Mouse (Mus musculus) activated CD4-positive, CD25-positive, alpha-beta regulatory T cell, adult 4 months (primary cell): Measurements from ENCODE around the gene Ptprg. TPM values are rescaled to one million over a fixed set of nuclear protein-coding genes. Genes with fewer than 3 reads are reported as not detected.

Experiments
- ATAC-seq: one replicate; pipeline ENCODE4 v1.8.0; 2017
- polyA plus RNA-seq, 2 experiments: library from polyadenylated mRNA; unstranded; fragments of 100-300 nt; shearing (Covaris generic); gene quantifications; one replicate each; pipeline ENCODE4 v1.2.1; 2017

The Ptprg gene
- polyA plus RNA-seq, 2 experiments from 2014 or later = not detected

- no peak for ATAC-seq
Observed at GRCm38 (mm10) chr14:11620314-11620713, 67.0 kb downstream of the Ptprg start.

GRCm38 (mm10) chr14:11620962-11621568 lies 67.7 kb downstream of the Ptprg start:
- no peak for ATAC-seq

- ATAC-seq = no peak
Observed at GRCm38 (mm10) chr14:11623576-11623975, 70.2 kb downstream of the Ptprg start.

DNA sequence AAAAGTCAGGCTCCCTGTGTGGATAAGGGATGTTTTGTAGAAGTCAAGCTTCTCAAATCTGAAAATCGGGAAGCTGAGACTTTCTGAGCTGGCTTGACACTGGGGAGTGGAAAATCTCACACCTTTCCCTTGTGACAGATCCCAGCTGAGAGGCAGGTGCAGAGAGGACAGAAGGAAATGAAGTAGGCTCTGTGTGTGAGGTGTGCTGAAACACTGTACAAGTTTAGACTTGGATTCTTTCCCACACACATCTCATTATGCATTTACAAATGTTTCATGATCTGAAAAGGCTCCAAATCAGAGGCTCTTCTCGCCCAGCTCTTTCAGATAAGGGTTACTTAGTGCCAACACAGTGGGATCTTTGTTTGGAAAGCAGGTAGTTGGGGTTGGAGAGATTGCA lies 77.4 kb downstream of the Ptprg start:
- no peak for ATAC-seq

- no peak for ATAC-seq
Observed at GRCm38 (mm10) chr14:11631505-11631904, 78.2 kb downstream of the Ptprg start.

DNA sequence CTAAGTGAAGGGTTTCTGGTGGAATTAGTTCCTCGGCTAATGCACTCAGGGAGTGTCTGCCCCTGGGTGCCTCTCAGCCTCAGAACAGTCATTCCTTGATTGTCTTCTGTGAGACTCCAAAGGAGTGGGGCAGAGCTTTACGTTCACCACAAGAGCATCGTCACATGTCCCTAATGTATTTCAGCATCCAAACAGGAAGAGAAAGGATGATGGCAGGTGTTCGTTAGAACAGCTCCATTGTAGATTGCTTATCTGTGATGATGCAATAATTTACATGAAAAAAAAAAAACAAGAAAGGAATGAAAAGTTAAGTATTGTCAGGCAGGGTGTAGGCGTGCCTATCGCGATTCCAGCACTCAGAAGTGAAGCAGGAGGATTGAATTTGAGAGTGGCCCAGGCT lies 84.3 kb downstream of the Ptprg start:
- no peak for ATAC-seq

DNA sequence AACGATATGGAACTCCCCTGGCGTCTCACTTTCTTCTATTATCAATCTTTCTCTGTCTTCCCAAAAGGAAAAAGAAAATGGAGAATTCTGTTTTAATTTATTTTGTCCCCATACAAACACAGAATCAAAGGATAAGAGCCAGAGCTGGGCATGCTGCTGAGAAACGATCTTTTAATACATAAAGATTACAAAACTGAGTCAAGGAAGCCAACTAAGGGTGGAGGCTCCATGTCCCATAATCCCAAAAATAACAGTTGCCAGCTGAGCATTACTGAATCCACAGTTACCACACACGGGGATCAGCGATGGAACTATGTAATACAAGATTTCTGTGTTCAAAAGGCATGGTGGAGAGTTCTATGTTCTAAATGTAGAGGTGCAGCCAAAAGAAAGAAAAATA lies 86.0 kb downstream of the Ptprg start:
- ATAC-seq = no peak

DNA sequence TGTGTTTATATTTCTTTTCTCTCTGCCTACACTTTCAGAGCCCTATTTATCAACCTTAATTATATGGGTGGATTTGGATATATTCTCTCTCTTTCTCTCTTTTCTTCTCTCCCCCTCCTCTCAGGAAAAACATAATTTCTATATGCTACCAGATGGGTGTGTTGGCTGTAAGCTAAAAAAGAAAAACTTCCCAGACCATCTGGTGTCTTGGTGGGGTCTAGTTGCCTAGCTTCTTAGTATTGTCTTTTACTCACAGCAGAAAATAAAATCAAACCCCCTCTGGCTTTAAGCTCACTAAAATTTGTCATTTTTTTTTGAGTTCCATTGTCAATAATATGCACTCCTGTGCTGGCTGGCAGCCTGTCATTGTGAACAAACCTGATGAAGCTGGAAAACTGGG lies 87.0 kb downstream of the Ptprg start:
- ATAC-seq = no peak

- ATAC-seq = no peak
Observed at GRCm38 (mm10) chr14:11640996-11641395, 87.7 kb downstream of the Ptprg start.

- ATAC-seq = no peak
Observed at GRCm38 (mm10) chr14:11642977-11643376, 89.6 kb downstream of the Ptprg start.

GRCm38 (mm10) chr14:11657374-11657773 lies 104.0 kb downstream of the Ptprg start:
- no peak for ATAC-seq

DNA sequence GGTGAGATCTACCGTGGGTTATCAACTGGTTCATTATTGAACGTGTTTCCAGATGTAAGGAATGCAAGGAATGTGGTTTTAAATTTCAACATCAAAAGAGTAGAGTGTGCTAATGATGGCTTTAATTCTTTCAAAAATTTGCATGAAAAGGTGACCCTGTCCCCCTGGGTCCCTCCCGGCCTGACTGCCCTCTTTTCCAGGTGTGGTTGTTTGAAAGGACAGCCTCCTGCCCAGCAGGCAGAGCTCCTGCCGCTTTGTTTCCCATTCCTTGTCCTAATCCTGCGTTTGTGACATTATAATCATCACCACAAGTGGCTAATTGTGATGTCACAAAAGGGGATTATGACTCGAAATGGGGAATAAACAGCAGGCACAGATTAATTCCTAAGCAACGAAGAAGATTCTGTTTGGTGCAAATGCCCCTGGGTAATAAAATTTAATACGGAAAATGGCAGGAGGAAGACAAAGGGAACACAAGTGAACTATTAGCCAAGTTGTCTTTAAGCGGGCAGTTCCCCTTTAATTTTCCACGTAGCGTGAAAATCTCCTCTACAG lies 110.4 kb downstream of the Ptprg start:
- no peak for ATAC-seq

- no peak for ATAC-seq
Observed at GRCm38 (mm10) chr14:11664302-11664701, 111.0 kb downstream of the Ptprg start.

DNA sequence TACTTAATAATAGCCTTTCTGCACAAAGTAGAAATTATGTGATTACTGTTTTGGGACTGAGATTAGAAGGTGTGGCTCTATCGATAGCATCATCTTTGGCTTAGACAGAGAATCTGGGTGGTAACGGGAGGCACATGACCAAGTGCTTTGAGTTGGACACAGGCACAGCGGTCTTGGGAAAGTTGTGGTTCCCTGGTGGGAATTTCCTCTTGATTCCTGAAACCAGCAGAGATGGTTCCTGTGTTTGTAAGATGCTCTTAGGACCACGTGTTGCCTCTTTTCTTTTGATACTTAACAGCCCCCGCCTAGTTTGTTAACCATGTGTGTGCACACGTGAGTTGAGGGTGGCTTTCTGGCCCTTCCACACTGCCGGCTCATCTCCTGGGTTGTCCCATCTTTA lies 111.7 kb downstream of the Ptprg start:
- no peak for ATAC-seq

DNA sequence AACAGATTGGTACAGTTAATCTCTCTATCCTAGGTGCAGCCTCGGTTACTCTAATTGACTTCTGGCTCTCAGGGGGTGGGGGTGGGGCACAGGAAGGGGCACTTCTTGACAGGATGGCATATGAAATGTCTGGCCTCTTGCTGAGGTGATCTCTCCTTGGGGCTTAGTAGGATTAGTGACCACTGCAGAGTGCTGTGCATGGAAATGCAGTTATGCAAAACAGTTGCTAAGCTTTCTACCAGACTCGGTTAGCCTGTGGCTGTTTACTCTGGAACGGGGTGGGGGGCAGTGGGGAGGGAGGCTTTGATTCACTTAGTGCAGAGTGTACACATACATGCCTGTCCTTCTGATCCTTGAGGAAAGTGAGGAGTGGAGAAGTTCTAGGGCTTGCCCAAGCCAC lies 114.4 kb downstream of the Ptprg start:
- no peak for ATAC-seq

DNA sequence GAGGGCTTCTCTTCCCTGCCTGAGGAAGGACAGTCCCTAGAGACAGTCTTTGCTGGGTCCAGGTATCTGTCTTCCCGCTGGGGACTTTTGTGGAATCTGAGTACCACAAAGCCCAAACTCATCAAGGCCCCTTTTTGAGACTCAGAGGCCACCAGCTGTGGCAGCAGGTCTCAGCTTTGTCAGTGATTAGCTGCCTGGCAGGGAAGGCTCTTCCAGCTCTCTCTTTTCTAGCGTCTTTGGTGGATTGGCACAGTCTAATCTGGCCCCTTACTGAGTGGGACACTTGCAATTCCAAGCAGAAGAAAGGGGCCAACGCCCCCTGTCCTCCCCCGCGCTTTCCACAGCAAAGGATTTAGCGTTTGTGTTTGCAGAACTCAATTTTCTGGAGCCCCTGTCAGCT lies 117.5 kb downstream of the Ptprg start:
- no peak for ATAC-seq

DNA sequence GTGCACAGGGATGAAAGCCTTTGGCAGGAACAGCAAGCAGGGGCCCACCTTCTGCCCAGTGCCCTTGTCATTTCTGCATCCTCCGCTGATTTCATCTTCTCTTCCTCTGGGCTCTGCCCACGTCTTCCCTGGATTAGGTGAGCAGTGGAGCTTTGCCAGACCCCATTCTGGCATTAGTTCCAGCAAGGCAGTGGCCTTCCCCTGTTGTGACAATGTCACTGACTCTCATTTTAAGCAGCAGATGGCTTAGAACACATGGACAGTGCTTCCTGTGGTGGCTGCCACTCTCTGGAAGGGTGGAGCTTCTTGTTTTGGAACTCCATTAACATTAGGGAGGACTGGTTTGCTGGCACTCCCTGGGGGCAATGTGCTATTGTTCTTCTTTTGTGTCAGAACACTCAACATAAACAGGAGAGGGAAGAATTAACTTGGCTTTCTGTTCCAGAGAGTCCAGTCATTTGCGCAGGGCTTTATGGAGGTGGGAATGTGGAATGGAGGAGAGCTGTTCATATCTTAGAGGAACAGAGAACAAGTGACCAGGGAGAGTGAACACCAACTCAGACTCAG lies 119.7 kb downstream of the Ptprg start:
- ATAC-seq = no peak

- no peak for ATAC-seq
Observed at GRCm38 (mm10) chr14:11678201-11678600, 124.9 kb downstream of the Ptprg start.

DNA sequence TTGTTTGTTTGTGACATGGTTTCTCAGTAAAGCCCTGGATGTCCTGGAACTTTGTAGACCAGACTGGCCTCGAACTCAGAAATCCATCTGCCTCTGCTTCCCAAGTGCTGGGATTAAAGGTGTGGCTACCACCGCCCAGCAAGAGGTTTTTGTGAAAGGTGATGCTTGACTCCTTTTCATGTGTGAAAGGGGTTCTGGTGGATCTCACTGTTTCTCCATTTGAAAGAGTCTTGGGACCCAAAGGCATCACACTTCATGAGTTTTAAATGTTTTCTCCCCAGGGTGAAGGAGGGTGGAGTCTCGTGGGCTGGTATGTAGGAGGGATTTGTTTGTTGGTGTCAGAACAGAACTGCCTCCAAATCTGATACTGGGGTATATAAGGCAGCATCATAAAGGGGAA lies 126.4 kb downstream of the Ptprg start:
- no peak for ATAC-seq

DNA sequence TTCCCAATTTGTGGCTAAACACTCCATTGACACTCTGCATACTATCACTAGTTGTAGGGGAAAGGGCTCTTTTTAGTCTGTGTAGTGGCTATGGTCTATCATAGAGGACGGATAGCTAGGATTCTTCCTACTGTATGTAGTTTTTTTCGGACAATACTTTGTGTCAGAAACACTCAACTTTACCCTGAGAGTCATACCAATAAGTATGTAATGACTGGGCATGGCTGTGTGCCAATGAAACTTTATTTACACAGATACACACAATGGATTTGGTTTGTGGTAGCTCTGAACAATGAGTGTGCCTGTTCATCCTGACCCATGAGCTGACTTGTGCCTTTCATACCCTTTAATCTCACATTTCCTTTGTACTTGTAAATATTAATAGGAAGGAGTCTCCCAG lies 127.3 kb downstream of the Ptprg start:
- no peak for ATAC-seq

DNA sequence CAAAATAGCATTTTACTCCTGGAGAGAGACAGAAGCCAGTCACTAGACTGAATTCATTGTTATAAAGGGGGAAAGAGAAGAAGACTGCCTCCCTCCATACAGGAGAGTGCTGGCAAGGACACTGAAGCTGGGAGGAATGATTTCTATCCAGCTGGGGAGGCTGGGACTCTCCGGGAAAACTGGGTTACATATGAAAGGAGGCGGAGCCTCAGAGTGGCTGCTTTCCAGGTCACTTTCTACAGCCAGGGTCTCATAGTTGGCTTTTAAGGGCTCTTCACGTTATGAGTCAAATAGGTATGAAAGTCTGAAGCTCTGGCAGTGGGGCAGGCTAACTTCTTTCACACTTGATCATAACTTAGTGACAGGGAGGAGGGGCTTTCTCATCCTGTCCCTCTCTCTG lies 129.1 kb downstream of the Ptprg start:
- ATAC-seq = no peak

DNA sequence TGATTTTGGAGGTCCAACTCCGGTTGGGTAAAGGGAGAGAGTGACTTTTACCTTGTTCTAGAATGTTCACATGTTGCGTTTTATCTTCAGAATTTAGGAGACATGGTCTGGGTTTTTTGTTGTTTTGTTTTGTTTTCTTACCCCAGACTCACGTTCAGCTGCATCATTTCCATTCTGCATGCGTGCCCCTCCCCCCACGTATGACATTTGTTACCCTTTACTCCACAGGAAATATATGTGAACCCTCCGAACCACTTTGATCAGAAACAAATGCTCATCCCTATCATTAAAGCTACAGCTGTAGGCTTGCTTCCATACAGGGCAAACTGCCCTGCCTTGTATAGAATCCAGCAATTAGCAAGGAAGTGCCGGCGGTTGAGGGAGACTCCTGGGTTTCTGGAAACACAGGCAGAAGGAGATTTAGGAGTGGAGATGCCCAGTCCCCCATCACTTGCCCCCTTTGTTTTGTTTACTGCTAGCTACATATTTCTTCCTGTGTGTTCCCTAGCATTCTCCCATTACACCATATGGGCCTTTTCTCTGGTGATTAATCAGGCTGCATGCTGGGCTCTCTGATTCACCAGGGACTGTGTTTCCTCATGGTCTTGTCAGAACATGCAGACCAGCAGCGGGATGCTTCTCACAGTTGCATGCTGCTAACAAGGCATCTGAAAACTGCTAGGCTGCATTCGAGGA lies 130.2 kb downstream of the Ptprg start:
- ATAC-seq = no peak

DNA sequence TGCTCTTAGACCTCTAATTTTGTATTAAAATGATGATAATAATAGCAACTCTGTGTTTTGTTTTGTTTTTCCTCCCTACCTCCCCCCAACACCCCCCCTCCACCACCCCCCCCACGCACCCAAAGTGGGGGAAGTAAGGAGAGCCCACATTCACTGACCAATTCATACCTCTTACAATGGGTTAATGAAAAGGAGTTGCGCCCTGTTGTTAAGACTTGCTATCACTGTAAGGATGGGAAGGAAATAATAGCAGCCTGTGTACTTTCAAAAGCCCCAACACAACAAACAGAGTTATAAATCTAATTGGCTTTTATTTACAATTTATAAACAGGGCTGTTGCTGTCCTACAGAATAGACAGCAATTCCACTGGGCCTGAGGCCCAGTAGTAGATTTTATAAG lies 130.8 kb downstream of the Ptprg start:
- no peak for ATAC-seq

DNA sequence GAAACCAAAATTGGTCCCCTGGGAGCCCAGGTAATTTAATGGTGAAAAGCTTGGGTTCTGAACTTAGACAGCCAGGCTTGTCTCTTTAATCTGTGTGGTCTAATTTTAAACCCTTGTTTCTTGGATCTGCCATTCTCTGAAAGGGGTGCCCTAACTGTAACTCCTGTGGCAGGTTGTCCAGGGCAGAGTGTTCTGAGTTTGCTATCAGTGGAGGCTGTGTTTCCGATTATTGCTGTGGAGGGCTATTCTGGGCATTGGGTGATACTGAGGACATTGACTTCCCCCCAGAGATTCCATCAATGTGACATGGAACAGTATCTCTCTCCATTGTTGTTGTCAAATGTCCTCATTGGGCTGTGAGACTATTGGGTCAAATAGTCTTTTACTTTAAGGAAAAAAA lies 134.2 kb downstream of the Ptprg start:
- no peak for ATAC-seq
